Mouse (Mus musculus): ENCODE results near the gene Iqcm. TPM values are rescaled to one million over a fixed set of nuclear protein-coding genes. Genes with fewer than 3 reads are reported as not detected.

Gene Iqcm
- polyA plus RNA-seq, 1 experiment = not detected

DNA sequence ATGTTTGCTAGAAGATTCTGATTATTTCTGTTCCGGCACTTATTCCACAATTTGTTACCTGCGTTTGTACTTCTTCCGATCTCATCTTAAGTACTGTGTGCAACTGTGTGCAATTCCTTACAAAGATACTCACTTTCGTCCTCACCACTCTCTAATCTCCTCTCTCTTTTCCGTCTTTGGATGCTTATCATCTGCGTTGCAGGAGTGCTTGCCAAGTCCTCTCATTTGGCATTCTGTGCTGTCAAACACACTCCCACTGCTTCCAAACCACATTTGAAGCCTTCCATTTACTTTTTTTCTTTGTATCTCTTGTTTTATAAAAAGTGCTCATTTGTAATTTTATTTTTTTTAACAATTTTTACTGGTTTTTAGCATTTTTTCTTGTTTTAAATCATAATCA is 210.8 kb downstream of the Iqcm start:
- no peak for TF ChIP-seq TCF12 (IDR thresholded peaks at IDR 0.05; ENCODE audit: insufficient read depth, poor library complexity, severe bottlenecking)
- no peak for TF ChIP-seq MYOG (IDR thresholded peaks at IDR 0.05; ENCODE audit: control insufficient read depth in 1 of 3, insufficient read depth in 1 of 3, insufficient read length in 2 of 3, low read depth in 2 of 3)
- TF ChIP-seq E2F4 (IDR thresholded peaks at IDR 0.05; ENCODE audit: insufficient read depth) = no peak
- TF ChIP-seq CEBPB (IDR thresholded peaks at IDR 0.05; ENCODE audit: insufficient read depth, poor library complexity, severe bottlenecking) = no peak
- no peak for TF ChIP-seq REST (IDR thresholded peaks at IDR 0.05; ENCODE audit: insufficient read depth, insufficient read length)
- no peak for TF ChIP-seq MYOD1 (IDR thresholded peaks at IDR 0.05; ENCODE audit: control insufficient read depth in 1 of 3, insufficient read length in 2 of 3, low read depth in 2 of 3)
- no peak for TF ChIP-seq TCF3 (IDR thresholded peaks at IDR 0.05; ENCODE audit: insufficient read length, low read depth)
- no peak for TF ChIP-seq POLR2A (IDR thresholded peaks at IDR 0.05; ENCODE audit: insufficient read length, low read depth)
- no peak for TF ChIP-seq USF1 (IDR thresholded peaks at IDR 0.05; ENCODE audit: low read depth)
- TF ChIP-seq SRF (IDR thresholded peaks at IDR 0.05; ENCODE audit: control insufficient read depth, insufficient read length, low read depth) = no peak
- TF ChIP-seq POLR2AphosphoS2 (IDR thresholded peaks at IDR 0.05; ENCODE audit: insufficient read length, low read depth) = no peak
- TF ChIP-seq MAX (IDR thresholded peaks at IDR 0.05; ENCODE audit: low read depth) = no peak
- Histone ChIP-seq H3K27me3 (ENCODE audit: control insufficient read depth, insufficient read depth, insufficient read length) (no peaks in the 10 kb centered on the region), H3ac (ENCODE audit: control insufficient read depth, insufficient read length) (no peak overlapping the region), H3K4me3 (no peak overlapping the region), H3K79me2 (ENCODE audit: control insufficient read depth, insufficient read depth) (no peaks in the 10 kb centered on the region), H3K36me3 (ENCODE audit: control insufficient read depth, insufficient read depth) (no peaks in the 10 kb centered on the region), H3K4me2 (ENCODE audit: low read depth) (no peak overlapping the region)

GRCm38 (mm10) chr8:75746561-75746960 is 298.1 kb downstream of the Iqcm start:
- no peaks in the 10 kb centered on the region for H3K27me3 ChIP-seq (ENCODE audit: control insufficient read depth, insufficient read depth, insufficient read length)
- no peak for TF ChIP-seq SRF (IDR thresholded peaks at IDR 0.05; ENCODE audit: control insufficient read depth, insufficient read length, low read depth)
- TF ChIP-seq MAX (IDR thresholded peaks at IDR 0.05; ENCODE audit: low read depth) = no peak
- TF ChIP-seq MYOD1 (IDR thresholded peaks at IDR 0.05; ENCODE audit: control insufficient read depth in 1 of 3, insufficient read length in 2 of 3, low read depth in 2 of 3) = no peak
- no peak for TF ChIP-seq CEBPB (IDR thresholded peaks at IDR 0.05; ENCODE audit: insufficient read depth, poor library complexity, severe bottlenecking)
- TF ChIP-seq POLR2AphosphoS2 (IDR thresholded peaks at IDR 0.05; ENCODE audit: insufficient read length, low read depth) = no peak
- TF ChIP-seq E2F4 (IDR thresholded peaks at IDR 0.05; ENCODE audit: insufficient read depth) = no peak
- TF ChIP-seq REST (IDR thresholded peaks at IDR 0.05; ENCODE audit: insufficient read depth, insufficient read length) = no peak
- TF ChIP-seq USF1 (IDR thresholded peaks at IDR 0.05; ENCODE audit: low read depth) = no peak
- no peak for TF ChIP-seq TCF12 (IDR thresholded peaks at IDR 0.05; ENCODE audit: insufficient read depth, poor library complexity, severe bottlenecking)
- TF ChIP-seq MYOG (IDR thresholded peaks at IDR 0.05; ENCODE audit: control insufficient read depth in 1 of 3, insufficient read depth in 1 of 3, insufficient read length in 2 of 3, low read depth in 2 of 3) = no peak
- no peak for TF ChIP-seq POLR2A (IDR thresholded peaks at IDR 0.05; ENCODE audit: insufficient read length, low read depth)
- no peak for TF ChIP-seq TCF3 (IDR thresholded peaks at IDR 0.05; ENCODE audit: insufficient read length, low read depth)
- H3K36me3 ChIP-seq (ENCODE audit: control insufficient read depth, insufficient read depth) = no peaks in the 10 kb centered on the region
- H3K4me2 ChIP-seq (ENCODE audit: low read depth) = no peak overlapping the region
- H3K79me2 ChIP-seq (ENCODE audit: control insufficient read depth, insufficient read depth) = no peaks in the 10 kb centered on the region
- no peak overlapping the region for H3ac ChIP-seq (ENCODE audit: control insufficient read depth, insufficient read length)
- no peak overlapping the region for H3K4me3 ChIP-seq

GRCm38 (mm10) chr8:75755596-75755995 is 307.1 kb downstream of the Iqcm start:
- Histone ChIP-seq H3K4me2 (ENCODE audit: low read depth) (no peak overlapping the region), H3K36me3 (ENCODE audit: control insufficient read depth, insufficient read depth) (no peaks in the 10 kb centered on the region), H3K79me2 (ENCODE audit: control insufficient read depth, insufficient read depth) (no peaks in the 10 kb centered on the region), H3ac (ENCODE audit: control insufficient read depth, insufficient read length) (no peak overlapping the region), H3K27me3 (ENCODE audit: control insufficient read depth, insufficient read depth, insufficient read length) (no peaks in the 10 kb centered on the region), H3K4me3 (no peak overlapping the region)
- no peak for TF ChIP-seq SRF (IDR thresholded peaks at IDR 0.05; ENCODE audit: control insufficient read depth, insufficient read length, low read depth)
- TF ChIP-seq MAX (IDR thresholded peaks at IDR 0.05; ENCODE audit: low read depth) = no peak
- no peak for TF ChIP-seq E2F4 (IDR thresholded peaks at IDR 0.05; ENCODE audit: insufficient read depth)
- TF ChIP-seq MYOG (IDR thresholded peaks at IDR 0.05; ENCODE audit: control insufficient read depth in 1 of 3, insufficient read depth in 1 of 3, insufficient read length in 2 of 3, low read depth in 2 of 3) = no peak
- no peak for TF ChIP-seq CEBPB (IDR thresholded peaks at IDR 0.05; ENCODE audit: insufficient read depth, poor library complexity, severe bottlenecking)
- no peak for TF ChIP-seq MYOD1 (IDR thresholded peaks at IDR 0.05; ENCODE audit: control insufficient read depth in 1 of 3, insufficient read length in 2 of 3, low read depth in 2 of 3)
- no peak for TF ChIP-seq POLR2A (IDR thresholded peaks at IDR 0.05; ENCODE audit: insufficient read length, low read depth)
- TF ChIP-seq TCF3 (IDR thresholded peaks at IDR 0.05; ENCODE audit: insufficient read length, low read depth) = no peak
- TF ChIP-seq POLR2AphosphoS2 (IDR thresholded peaks at IDR 0.05; ENCODE audit: insufficient read length, low read depth) = no peak
- no peak for TF ChIP-seq REST (IDR thresholded peaks at IDR 0.05; ENCODE audit: insufficient read depth, insufficient read length)
- TF ChIP-seq USF1 (IDR thresholded peaks at IDR 0.05; ENCODE audit: low read depth) = no peak
- TF ChIP-seq TCF12 (IDR thresholded peaks at IDR 0.05; ENCODE audit: insufficient read depth, poor library complexity, severe bottlenecking) = no peak

DNA sequence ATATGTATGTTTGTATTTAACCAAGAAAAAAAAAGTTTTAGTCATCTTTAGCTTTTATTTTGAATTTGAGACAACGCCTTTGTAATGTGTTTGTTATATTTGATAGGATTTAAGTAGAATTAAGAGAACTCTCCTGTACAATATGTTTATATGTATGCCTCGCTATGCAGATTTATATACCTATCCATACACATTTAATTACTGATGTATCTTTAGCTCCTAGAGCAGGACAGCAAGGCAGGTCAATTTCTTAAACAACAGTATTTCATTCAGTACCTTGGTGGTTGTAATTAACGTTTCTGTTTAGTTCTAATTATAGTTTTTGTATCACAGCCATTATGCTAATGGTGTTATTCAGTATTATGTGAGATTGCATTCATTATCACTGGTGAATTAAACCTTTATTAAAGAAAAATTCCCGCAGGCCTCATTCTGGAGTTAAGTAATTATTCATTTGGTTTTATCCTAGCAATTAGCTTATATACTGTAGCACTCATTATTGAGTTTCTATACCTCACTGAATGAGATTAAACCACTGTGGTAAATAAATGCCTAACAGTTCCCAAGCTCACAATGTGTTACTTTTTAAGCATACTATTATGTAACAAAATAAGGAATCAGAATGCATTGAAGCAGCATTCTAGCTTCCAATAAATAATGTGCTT is 380.1 kb downstream of the Iqcm start:
- no peak overlapping the region for H3K4me3 ChIP-seq
- no peaks in the 10 kb centered on the region for H3K36me3 ChIP-seq (ENCODE audit: control insufficient read depth, insufficient read depth)
- H3K4me2 ChIP-seq (ENCODE audit: low read depth) = no peak overlapping the region
- H3ac ChIP-seq (ENCODE audit: control insufficient read depth, insufficient read length) = no peak overlapping the region
- no peaks in the 10 kb centered on the region for H3K79me2 ChIP-seq (ENCODE audit: control insufficient read depth, insufficient read depth)
- TF ChIP-seq MYOG (IDR thresholded peaks at IDR 0.05; ENCODE audit: control insufficient read depth in 1 of 3, insufficient read depth in 1 of 3, insufficient read length in 2 of 3, low read depth in 2 of 3) = no peak
- TF ChIP-seq E2F4 (IDR thresholded peaks at IDR 0.05; ENCODE audit: insufficient read depth) = no peak
- no peak for TF ChIP-seq MYOD1 (IDR thresholded peaks at IDR 0.05; ENCODE audit: control insufficient read depth in 1 of 3, insufficient read length in 2 of 3, low read depth in 2 of 3)
- no peak for TF ChIP-seq USF1 (IDR thresholded peaks at IDR 0.05; ENCODE audit: low read depth)
- no peak for TF ChIP-seq MAX (IDR thresholded peaks at IDR 0.05; ENCODE audit: low read depth)
- TF ChIP-seq TCF12 (IDR thresholded peaks at IDR 0.05; ENCODE audit: insufficient read depth, poor library complexity, severe bottlenecking) = no peak
- no peak for TF ChIP-seq SRF (IDR thresholded peaks at IDR 0.05; ENCODE audit: control insufficient read depth, insufficient read length, low read depth)
- no peak for TF ChIP-seq POLR2AphosphoS2 (IDR thresholded peaks at IDR 0.05; ENCODE audit: insufficient read length, low read depth)
- TF ChIP-seq REST (IDR thresholded peaks at IDR 0.05; ENCODE audit: insufficient read depth, insufficient read length) = no peak
- no peak for TF ChIP-seq TCF3 (IDR thresholded peaks at IDR 0.05; ENCODE audit: insufficient read length, low read depth)
- TF ChIP-seq CEBPB (IDR thresholded peaks at IDR 0.05; ENCODE audit: insufficient read depth, poor library complexity, severe bottlenecking) = no peak
- TF ChIP-seq POLR2A (IDR thresholded peaks at IDR 0.05; ENCODE audit: insufficient read length, low read depth) = no peak
- H3K27me3 ChIP-seq (ENCODE audit: control insufficient read depth, insufficient read depth, insufficient read length) = no peaks in the 10 kb centered on the region
